Mouse (Mus musculus): ENCODE data around the gene Krt71.

Gene Krt71

GRCm38 (mm10) chr15:101688161-101688560 is 54.7 kb downstream of the Krt71 start:
- DNase-seq (ENCODE audit: low spot score in 2 of 2): no peak

Measured in frontal cortex, postnatal 36 days (tissue).